7 mouse cellular contexts compared by ENCODE assay signal in the genomic region with DNA sequence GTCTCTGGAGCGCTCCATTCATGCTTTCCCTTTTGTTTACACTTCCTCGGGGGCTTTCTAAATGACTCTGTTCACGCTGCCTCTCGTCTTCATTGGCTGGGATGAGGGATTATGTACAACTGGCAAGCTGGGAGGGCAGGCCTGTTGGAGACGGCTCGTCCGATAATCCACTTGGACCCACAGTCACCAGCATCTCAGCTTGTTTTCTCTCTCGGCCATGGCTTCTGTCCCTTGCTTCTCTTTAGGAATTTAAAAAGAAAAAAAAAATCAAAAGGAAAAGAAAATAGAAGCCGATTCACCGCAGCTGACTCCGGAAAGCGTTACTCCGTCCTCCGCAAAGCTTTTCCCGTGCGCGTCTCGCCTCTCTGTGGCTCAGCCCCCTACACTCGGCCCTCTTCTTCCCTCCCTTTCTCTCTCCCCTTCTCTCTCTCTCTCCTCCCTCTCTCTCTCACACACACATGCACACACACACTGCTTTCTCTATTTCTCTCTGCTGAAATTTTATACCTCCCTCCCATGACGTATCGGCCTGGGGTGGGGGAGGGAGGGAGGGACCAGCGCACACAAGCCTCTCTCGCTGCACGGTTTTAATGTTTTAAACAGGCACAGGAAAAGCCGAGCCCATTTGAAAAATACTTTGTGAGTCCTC. TPM values are rescaled to one million over a fixed set of nuclear protein-coding genes. Genes with fewer than 3 reads are reported as not detected.
DNase-seq lines count a peak whose midpoint lies in the region; ATAC-seq and TF ChIP-seq lines count a peak whose summit lies in the region.

Gene Tgfb3, minus strand, starts transcription at position 489 of the 649 bp plus-strand sequence.

- WGBS in intestine, embryonic 15.5 days, result under 1% methylated on average over 25 of the region's 25 CpGs
- WGBS in liver, postnatal 0 days (ENCODE audit: insufficient replicate concordance), result 4% methylated on average over 25 of the region's 25 CpGs

- H3K9ac ChIP-seq in ES-E14 (ENCODE audit: insufficient read depth, low read depth, low read length, poor library complexity, severe bottlenecking), result peak within 1 kb of the TSS; percentile 72; the same call in 1 of the 2 replicates
- H3K9ac ChIP-seq in intestine, embryonic 15.5 days, result peak within 1 kb of the TSS; percentile 54
- peak within 1 kb of the TSS; percentile 32 for H3K9ac ChIP-seq in liver, postnatal 0 days (replicated peaks)

- peak; percentile 72 for ATAC-seq in intestine, embryonic 15.5 days
- peak; percentile 56 for ATAC-seq in liver, postnatal 0 days
- peak; percentile 7; the same call in 1 of the 2 replicates for ATAC-seq in neutrophil, adult 5-6 weeks (ENCODE audit: extremely low read depth, insufficient number of reproducible peaks, low FRiP score, poor library complexity, severe bottlenecking)

- H3K4me3 ChIP-seq in ES-E14 (ENCODE audit: insufficient read depth in 1 of 2, low read depth in 1 of 2, low read length in 2 of 2, poor library complexity in 1 of 2, severe bottlenecking in 1 of 2), result peak within 1 kb of the TSS; percentile 65 to 83
- peak within 1 kb of the TSS; percentile 52 for H3K4me3 ChIP-seq in intestine, embryonic 15.5 days (replicated peaks)
- H3K4me3 ChIP-seq in liver, postnatal 0 days (ENCODE audit: low read depth, low read length), result peak within 1 kb of the TSS; percentile 51

- DNase-seq in 416B (ENCODE audit: low read depth) (peak; percentile 76), ES-E14 (ENCODE audit: low read depth, low spot score) (no peak)
- peak; percentile 54 for DNase-seq in cerebellum, postnatal 10 days
- peak; percentile 48 to 53 for DNase-seq in gastrocnemius, postnatal 36 days
- DNase-seq in liver, postnatal 0 days, result peak; percentile 39

- no peak for TF ChIP-seq EP300 in liver, postnatal 0 days (IDR thresholded peaks at IDR 0.05; ENCODE audit: low read depth)

- H3K9me3 ChIP-seq in ES-E14 (ENCODE audit: control insufficient read depth, insufficient read depth, low read depth, low read length), result no peaks in the 10 kb centered on the region
- no peaks in the 10 kb centered on the region for H3K9me3 ChIP-seq in intestine, embryonic 15.5 days
- H3K9me3 ChIP-seq in liver, postnatal 0 days (ENCODE audit: low read length), result no peaks in the 10 kb centered on the region

- in situ Hi-C loops in ES-E14 (cut with MboI; ENCODE audit: low sequenced_read_pairs in 2 of 2, unreplicated experiment in 2 of 2), result no loop called here

- peaks cover 0 to 2% of the 10 kb centered on the region in 2 experiments; a peak in 1 of 4 replicates for H3K4me1 ChIP-seq in ES-E14 (ENCODE audit: control insufficient read depth in 2 of 2, insufficient read depth in 2 of 2, low read length in 2 of 2, poor library complexity in 1 of 2)
- H3K4me1 ChIP-seq in intestine, embryonic 15.5 days (replicated peaks), result peaks cover 15% of the 10 kb centered on the region
- H3K4me1 ChIP-seq in liver, postnatal 0 days (ENCODE audit: insufficient read depth), result 0 out of 2 replicates have a peak, but pooled peaks cover 5% of the 10 kb centered on the region

- intact Hi-C loops in gastrocnemius, postnatal 36 days (cut with DNase I), result loop anchor here (2.0 to 5.0 kb wide), 5 partner anchors 36 to 230 kb away; no protein-coding TSS in a partner anchor

- no peak within 1 kb of the TSS for H3K27ac ChIP-seq in ES-E14 (ENCODE audit: insufficient read depth, low read depth, low read length, poor library complexity, severe bottlenecking)
- peak within 1 kb of the TSS; percentile 93 for H3K27ac ChIP-seq in intestine, embryonic 15.5 days
- 0 out of 2 replicates have a peak within 1 kb of the TSS, but pooled peaks have one; percentile 13 for H3K27ac ChIP-seq in liver, postnatal 0 days (ENCODE audit: low read depth)

- peak within 1 kb of the TSS; percentile 92 for H3K4me2 ChIP-seq in intestine, embryonic 15.5 days (replicated peaks)
- peak within 1 kb of the TSS; percentile 82 for H3K4me2 ChIP-seq in liver, postnatal 0 days (ENCODE audit: low read depth, low read length)

- TF ChIP-seq CTCF in liver, postnatal 0 days (IDR thresholded peaks at IDR 0.05; ENCODE audit: low read depth), result no peak

- H3K36me3 ChIP-seq in ES-E14 (ENCODE audit: control insufficient read depth, insufficient read depth, low read length, poor library complexity, severe bottlenecking), result no peaks in the 10 kb centered on the region
- H3K36me3 ChIP-seq in intestine, embryonic 15.5 days, result no peaks in the 10 kb centered on the region
- H3K36me3 ChIP-seq in liver, postnatal 0 days (replicated peaks; ENCODE audit: insufficient read depth, low read length), result no peaks in the 10 kb centered on the region

- 0 out of 2 replicates have a peak, but pooled peaks cover 2% of the 10 kb centered on the region for H3K27me3 ChIP-seq in intestine, embryonic 15.5 days (replicated peaks)
- H3K27me3 ChIP-seq in liver, postnatal 0 days (ENCODE audit: insufficient read depth, low read length), result peaks cover 14% of the 10 kb centered on the region

TF ChIP-seq in ES-E14, 5 proteins besides CTCF, POLR2A, EP300 and RAD21:
- TF ChIP-seq ZNF384 (IDR thresholded peaks at IDR 0.05; ENCODE audit: low read depth, low read length) (no peak), CHD2 (IDR thresholded peaks at IDR 0.05; ENCODE audit: low read depth, low read length) (no peak), MAFK (IDR thresholded peaks at IDR 0.05; ENCODE audit: insufficient read depth, low read depth, low read length) (no peak), ZC3H11A (IDR thresholded peaks at IDR 0.05; ENCODE audit: borderline replicate concordance, low read depth, low read length) (no peak), HCFC1 (IDR thresholded peaks at IDR 0.05; ENCODE audit: borderline replicate concordance, insufficient read depth, low read length) (no peak)

RNA-seq across cellular contexts. Expression of gene Tgfb3, which starts in this region (rescaled TPM):
- total RNA-seq in ES-E14 (2012; rRNA removed), result 1.3 and 1.7 TPM in 2 replicates
- 10 to 100 TPM; 26.0 to 31.0 TPM for total RNA-seq in gastrocnemius, postnatal 36 days (2021)
- 22.8 and 23.4 TPM in 2 replicates for polyA plus RNA-seq in intestine, embryonic 15.5 days (2015; fragmentation: Nextera tagmentation; extraction: Ambion mirVana)
- polyA plus RNA-seq in liver, postnatal 0 days (2015; fragmentation: Nextera tagmentation; extraction: Ambion mirVana), result 0.94 and 1.2 TPM in 2 replicates
- total RNA-seq in neutrophil, adult 5-6 weeks (2017), result 1.3 and 1.6 TPM in 2 replicates

Comparison
In these comparisons a context has a peak if more than half of its experiments do, and no peak if none do; other contexts are left out.
1. RNA of gene Tgfb3 (polyA plus RNA-seq): 22.8 to 23.4 TPM in intestine, embryonic 15.5 days; 0.94 to 1.2 TPM in liver, postnatal 0 days; every median in the first group is over 10 times any median in the second.
2. ATAC-seq: peak in every context shown above with its lines; median percentile 72 in intestine, embryonic 15.5 days; 56 in liver, postnatal 0 days; 7 in neutrophil, adult 5-6 weeks.
3. Peak in every context shown above with its lines, with median percentiles within 50 percentile points of each other: H3K4me3 ChIP-seq and H3K9ac ChIP-seq.